Mouse (Mus musculus) forebrain, embryonic 12.5 days (tissue): Measurements from ENCODE around the gene Des. TPM values are rescaled to one million over a fixed set of nuclear protein-coding genes. Genes with fewer than 3 reads are reported as not detected.
A peak's percentile ranks its signal among the peaks of the same experiment; 100 is the strongest.

Source experiments
- ATAC-seq: fragments of 200-750 bp; cut with Nextera tagmentation; 2 replicates; pipeline ENCODE4 v1.8.0; 2017; ENCODE audit warnings: moderate TSS enrichment; ENCODE audit not compliant: low FRiP score
- H3K27ac ChIP-seq: fragments of 300-500 bp; sonication (generic); 2 replicates; pipeline ENCODE4 v1.5.1; 2016; ENCODE audit warnings: mild to moderate bottlenecking
- H3K27me3 ChIP-seq: fragments of 300-500 bp; sonication (generic); 2 replicates; pipeline ENCODE4 v1.6.1; 2016; ENCODE audit warnings: mild to moderate bottlenecking
- H3K36me3 ChIP-seq: fragments of 300-500 bp; sonication (generic); replicated peaks from 2 replicates; pipeline ENCODE4 v1.6.1; 2016; ENCODE audit warnings: mild to moderate bottlenecking
- H3K4me1 ChIP-seq: fragments of 300-500 bp; sonication (generic); 2 replicates; pipeline ENCODE4 v1.6.1; 2016
- H3K4me2 ChIP-seq: fragments of 300-500 bp; sonication (generic); 2 replicates; pipeline ENCODE4 v1.6.1; 2016; ENCODE audit warnings: mild to moderate bottlenecking, moderate library complexity
- H3K4me3 ChIP-seq: fragments of 300-500 bp; sonication (generic); replicated peaks from 2 replicates; pipeline ENCODE4 v1.5.1; 2016; ENCODE audit warnings: mild to moderate bottlenecking
- H3K9ac ChIP-seq: fragments of 300-500 bp; sonication (generic); 2 replicates; pipeline ENCODE4 v1.6.1; 2016; ENCODE audit warnings: mild to moderate bottlenecking
- H3K9me3 ChIP-seq: fragments of 300-500 bp; sonication (generic); 2 replicates; pipeline ENCODE4 v1.6.1; 2016
- WGBS: fragments of 180-500 bp; shearing (Covaris S2); methylation state at CpG from one replicate; pipeline ENCODE4 v1.1.7; 2016; 5-methylcytosine and 5-hydroxymethylcytosine counted together
- polyA plus RNA-seq: library from polyadenylated mRNA; unstranded; fragments of >200 nt; fragmentation: Nextera tagmentation; extraction: Ambion mirVana; gene quantifications from 2 replicates; pipeline ENCODE4 v1.2.1, GENCODE M21; 2016

The Des gene
- polyA plus RNA-seq, 1 experiment from 2014 or later: 0.78 TPM

DNA sequence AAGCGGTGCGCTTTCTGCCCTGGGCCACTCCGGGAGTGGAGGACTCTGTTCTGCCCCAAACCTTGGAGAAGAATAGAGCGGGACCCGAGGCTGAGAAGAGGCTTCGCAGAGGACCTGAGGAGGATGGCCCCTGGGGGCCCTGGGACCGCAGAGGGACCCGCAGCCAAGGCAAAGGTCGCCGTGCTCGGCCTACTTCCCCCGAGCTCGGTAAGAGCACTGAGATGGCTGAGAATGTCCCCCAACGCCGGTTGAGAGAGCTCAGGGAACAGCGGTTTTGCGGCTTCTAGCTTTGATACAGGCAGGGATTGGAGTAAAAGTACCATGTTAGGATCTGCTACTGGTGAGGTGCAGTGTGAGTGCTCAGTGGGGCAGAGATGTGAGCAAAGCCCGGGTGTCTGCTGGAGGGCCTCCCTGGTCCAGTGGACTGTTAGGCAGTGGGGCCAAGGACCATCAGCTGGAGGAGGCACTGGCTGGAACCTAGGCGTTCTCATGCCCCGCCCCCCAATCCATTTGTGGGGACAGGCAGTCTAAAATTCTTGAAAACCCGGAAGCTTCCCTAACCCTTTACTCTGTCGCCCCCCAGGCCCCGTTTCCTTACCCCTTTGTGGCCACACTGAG, 28.9 kb downstream of the Des start:
- ATAC-seq: no peak
- Histone ChIP-seq H3K27me3 (peaks cover 78% of the 10 kb centered on the region), H3K36me3 (no peaks in the 10 kb centered on the region), H3K27ac (no peak overlapping the region), H3K4me2 (peak overlapping the region; percentile 56), H3K4me3 (peak overlapping the region; percentile 34), H3K4me1 (peaks cover 41% of the 10 kb centered on the region), H3K9me3 (no peaks in the 10 kb centered on the region), H3K9ac (no peak overlapping the region)
- 18% methylated on average over 23 of the region's 23 CpGs for WGBS

- WGBS: 67% methylated on average over 9 of the region's 9 CpGs
- Histone ChIP-seq H3K4me3 (no peak overlapping the region), H3K27me3 (peaks cover 37% of the 10 kb centered on the region), H3K4me2 (no peak overlapping the region), H3K36me3 (no peaks in the 10 kb centered on the region), H3K27ac (no peak overlapping the region), H3K9ac (no peak overlapping the region), H3K4me1 (peaks cover 11% of the 10 kb centered on the region), H3K9me3 (no peaks in the 10 kb centered on the region)
- no peak for ATAC-seq
These were observed 33.0 kb downstream of the Des start for GRCm38 (mm10) chr1:75393139-75393538.

- H3K9me3 ChIP-seq: no peaks in the 10 kb centered on the region
- H3K9ac ChIP-seq: no peak overlapping the region; the same call in 1 of the 2 replicates
- H3K4me3 ChIP-seq: no peak overlapping the region
- ATAC-seq: no peak
- H3K4me2 ChIP-seq: no peak overlapping the region
- WGBS: 92% methylated on average over 3 of the region's 3 CpGs
- H3K27ac ChIP-seq: peak overlapping the region; percentile 32; the same call in 1 of the 2 replicates
- no peaks in the 10 kb centered on the region for H3K36me3 ChIP-seq
- H3K4me1 ChIP-seq: peaks cover 11% of the 10 kb centered on the region
- peaks cover 30% of the 10 kb centered on the region for H3K27me3 ChIP-seq
These were observed 33.7 kb downstream of the Des start for GRCm38 (mm10) chr1:75393846-75394245.

- WGBS: 11% methylated on average over 9 of the region's 9 CpGs
- H3K9ac ChIP-seq: no peak overlapping the region
- H3K4me2 ChIP-seq: no peak overlapping the region
These were observed 38.8 kb downstream of the Des start for GRCm38 (mm10) chr1:75398761-75399402.

DNA sequence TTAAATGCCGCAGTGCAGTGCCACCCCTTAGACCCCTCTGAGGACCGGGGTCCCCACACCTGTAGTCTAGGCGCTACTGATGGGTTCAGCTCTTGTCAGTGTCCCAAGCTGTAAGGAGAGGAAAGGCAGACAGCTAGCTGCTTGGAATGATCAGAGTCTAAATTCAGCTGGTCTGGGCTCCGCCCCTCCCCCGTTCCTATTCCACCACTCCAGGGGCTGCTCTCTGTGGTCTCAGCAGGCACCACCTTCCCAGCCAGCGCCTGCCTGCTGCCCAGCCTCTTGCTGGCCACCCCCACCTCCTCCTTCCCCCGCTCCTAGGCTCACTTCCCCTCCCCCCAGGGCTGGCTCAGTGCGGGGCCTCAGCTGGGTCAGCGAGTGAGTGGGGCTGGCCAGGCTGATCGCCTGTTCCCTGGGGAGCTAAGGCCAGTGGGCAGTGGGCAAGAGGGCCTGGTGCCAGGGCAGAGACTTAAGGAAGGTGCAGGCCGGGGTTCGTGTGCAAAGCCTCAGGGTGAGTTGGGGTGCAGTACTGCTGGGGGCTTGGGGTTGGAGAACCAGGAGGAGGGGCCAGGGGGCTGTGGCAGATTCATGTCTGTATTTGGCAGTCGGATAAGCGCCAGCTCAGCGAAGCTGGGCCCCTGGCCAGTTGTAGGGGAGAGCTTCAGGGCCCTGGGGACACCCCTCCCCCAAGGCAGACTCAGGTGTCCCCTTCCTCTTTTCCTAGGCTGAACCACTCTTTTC, 39.8 kb downstream of the Des start:
- 7% methylated on average over 14 of the region's 15 CpGs for WGBS
- H3K4me2 ChIP-seq: peak overlapping the region; percentile 38
- peaks cover 12% of the 10 kb centered on the region; the same call in 1 of the 2 replicates for H3K36me3 ChIP-seq

More at GRCm38 (mm10) chr1:75398761-75399402, 38.8 kb downstream of the Des start:
- no peaks in the 10 kb centered on the region for H3K27me3 ChIP-seq
- H3K27ac ChIP-seq: peak overlapping the region; percentile 63; the same call in 1 of the 2 replicates
- H3K9me3 ChIP-seq: no peaks in the 10 kb centered on the region
- no peak overlapping the region for H3K4me3 ChIP-seq
- ATAC-seq: peak; percentile 66
- H3K4me1 ChIP-seq: peaks cover 33% of the 10 kb centered on the region
- H3K36me3 ChIP-seq: peaks cover 12% of the 10 kb centered on the region; the same call in 1 of the 2 replicates

GRCm38 (mm10) chr1:75400493-75401115, 40.5 kb downstream of the Des start:
- WGBS: 37% methylated on average over 6 of the region's 6 CpGs
- H3K27ac ChIP-seq: no peak overlapping the region
- H3K36me3 ChIP-seq: peaks cover 12% of the 10 kb centered on the region; the same call in 1 of the 2 replicates
- H3K4me1 ChIP-seq: peaks cover 35% of the 10 kb centered on the region
- H3K4me2 ChIP-seq: peak overlapping the region; percentile 38
- no peak; the same call in 1 of the 2 replicates for ATAC-seq
- H3K27me3 ChIP-seq: no peaks in the 10 kb centered on the region
- H3K9me3 ChIP-seq: no peaks in the 10 kb centered on the region
- no peak overlapping the region for H3K9ac ChIP-seq
- H3K4me3 ChIP-seq: no peak overlapping the region

More for the DNA sequence above, 39.8 kb downstream of the Des start:
- H3K27ac ChIP-seq: peak overlapping the region; percentile 63
- H3K4me3 ChIP-seq: 0 out of 2 replicates have a peak overlapping the region, but pooled peaks have one; percentile 6
- peak; percentile 77 for ATAC-seq
- H3K9me3 ChIP-seq: no peaks in the 10 kb centered on the region
- peaks cover 35% of the 10 kb centered on the region for H3K4me1 ChIP-seq
- no peaks in the 10 kb centered on the region for H3K27me3 ChIP-seq
- no peak overlapping the region for H3K9ac ChIP-seq

GRCm38 (mm10) chr1:75405547-75405946, 45.4 kb downstream of the Des start:
- Histone ChIP-seq H3K4me1 (peaks cover 13% of the 10 kb centered on the region), H3K36me3 (peaks cover 12% of the 10 kb centered on the region; the same call in 1 of the 2 replicates)
- WGBS: 57% methylated on average over 3 of the region's 3 CpGs

GRCm38 (mm10) chr1:75406173-75406572, 46.0 kb downstream of the Des start:
- no peak for ATAC-seq
- 92% methylated on average over 15 of the region's 15 CpGs for WGBS

More at GRCm38 (mm10) chr1:75405547-75405946, 45.4 kb downstream of the Des start:
- Histone ChIP-seq H3K9me3 (no peaks in the 10 kb centered on the region), H3K27me3 (no peaks in the 10 kb centered on the region), H3K4me2 (no peak overlapping the region), H3K27ac (no peak overlapping the region), H3K4me3 (no peak overlapping the region), H3K9ac (no peak overlapping the region)
- no peak for ATAC-seq

DNA sequence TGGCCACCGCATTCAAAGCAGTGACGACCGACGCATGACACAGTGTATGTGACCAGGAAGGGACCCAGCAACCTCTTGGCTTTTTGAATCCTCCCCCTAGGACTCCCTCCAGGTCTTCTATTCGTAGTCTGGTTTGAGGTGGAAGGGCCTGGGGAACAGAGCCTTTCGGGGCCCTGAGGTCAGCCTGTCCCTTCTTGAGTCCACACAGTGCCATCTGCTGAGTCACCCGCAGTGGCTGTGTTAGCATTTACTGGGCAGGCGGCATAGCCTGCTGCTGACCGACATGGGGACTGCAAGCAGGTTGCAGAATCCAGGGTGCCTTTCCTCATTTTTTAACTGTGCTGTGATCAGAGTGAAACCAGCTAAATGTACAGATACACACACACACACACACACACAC, 46.9 kb downstream of the Des start:
- 95% methylated on average over 9 of the region's 9 CpGs for WGBS
- no peaks in the 10 kb centered on the region for H3K27me3 ChIP-seq
- no peak for ATAC-seq
- peaks cover 6% of the 10 kb centered on the region; the same call in 1 of the 2 replicates for H3K36me3 ChIP-seq
- no peak overlapping the region for H3K4me2 ChIP-seq
- H3K27ac ChIP-seq: no peak overlapping the region
- H3K9ac ChIP-seq: no peak overlapping the region
- peaks cover 10% of the 10 kb centered on the region; the same call in 1 of the 2 replicates for H3K4me1 ChIP-seq
- H3K9me3 ChIP-seq: no peaks in the 10 kb centered on the region
- H3K4me3 ChIP-seq: no peak overlapping the region

More at GRCm38 (mm10) chr1:75406173-75406572, 46.0 kb downstream of the Des start:
- H3K27ac ChIP-seq: no peak overlapping the region
- no peak overlapping the region for H3K4me2 ChIP-seq
- peaks cover 12% of the 10 kb centered on the region; the same call in 1 of the 2 replicates for H3K36me3 ChIP-seq
- no peaks in the 10 kb centered on the region for H3K9me3 ChIP-seq
- peaks cover 11% of the 10 kb centered on the region; the same call in 1 of the 2 replicates for H3K4me1 ChIP-seq
- no peaks in the 10 kb centered on the region for H3K27me3 ChIP-seq
- no peak overlapping the region for H3K9ac ChIP-seq
- no peak overlapping the region for H3K4me3 ChIP-seq

GRCm38 (mm10) chr1:75408210-75408609, 48.1 kb downstream of the Des start:
- H3K27me3 ChIP-seq: no peaks in the 10 kb centered on the region
- WGBS: 83% methylated on average over 4 of the region's 4 CpGs
- H3K4me2 ChIP-seq: no peak overlapping the region
- H3K4me1 ChIP-seq: peaks cover 10% of the 10 kb centered on the region; the same call in 1 of the 2 replicates
- no peaks in the 10 kb centered on the region for H3K9me3 ChIP-seq
- no peak for ATAC-seq
- H3K36me3 ChIP-seq: no peaks in the 10 kb centered on the region
- H3K4me3 ChIP-seq: no peak overlapping the region
- H3K9ac ChIP-seq: no peak overlapping the region
- H3K27ac ChIP-seq: no peak overlapping the region

DNA sequence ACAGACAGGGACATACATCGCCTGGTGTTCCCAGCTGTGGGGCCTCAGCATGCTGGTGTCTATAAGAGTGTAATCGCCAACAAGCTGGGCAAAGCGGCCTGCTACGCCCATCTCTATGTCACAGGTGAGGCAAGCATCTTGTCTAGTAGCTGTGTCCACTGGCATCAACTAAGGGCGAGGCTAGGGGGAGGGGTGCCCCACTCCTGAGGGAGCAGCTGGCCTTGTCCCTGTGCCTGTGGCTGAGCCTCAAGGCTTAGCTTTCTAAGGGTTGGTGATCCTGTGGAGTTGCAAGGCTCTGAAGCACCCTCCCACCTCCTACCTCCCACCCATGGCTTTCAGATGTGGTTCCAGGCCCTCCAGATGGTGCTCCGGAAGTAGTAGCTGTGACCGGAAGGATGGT, 49.8 kb downstream of the Des start:
- no peak overlapping the region for H3K4me3 ChIP-seq
- ATAC-seq: no peak
- H3K4me1 ChIP-seq: peaks cover 7% of the 10 kb centered on the region; the same call in 1 of the 2 replicates
- no peak overlapping the region for H3K4me2 ChIP-seq
- 89% methylated on average over 7 of the region's 7 CpGs for WGBS
- H3K36me3 ChIP-seq: no peaks in the 10 kb centered on the region
- no peak overlapping the region for H3K27ac ChIP-seq
- no peak overlapping the region for H3K9ac ChIP-seq
- 0 out of 2 replicates have a peak, but pooled peaks cover 4% of the 10 kb centered on the region for H3K27me3 ChIP-seq
- H3K9me3 ChIP-seq: no peaks in the 10 kb centered on the region
